In the genomic region with DNA sequence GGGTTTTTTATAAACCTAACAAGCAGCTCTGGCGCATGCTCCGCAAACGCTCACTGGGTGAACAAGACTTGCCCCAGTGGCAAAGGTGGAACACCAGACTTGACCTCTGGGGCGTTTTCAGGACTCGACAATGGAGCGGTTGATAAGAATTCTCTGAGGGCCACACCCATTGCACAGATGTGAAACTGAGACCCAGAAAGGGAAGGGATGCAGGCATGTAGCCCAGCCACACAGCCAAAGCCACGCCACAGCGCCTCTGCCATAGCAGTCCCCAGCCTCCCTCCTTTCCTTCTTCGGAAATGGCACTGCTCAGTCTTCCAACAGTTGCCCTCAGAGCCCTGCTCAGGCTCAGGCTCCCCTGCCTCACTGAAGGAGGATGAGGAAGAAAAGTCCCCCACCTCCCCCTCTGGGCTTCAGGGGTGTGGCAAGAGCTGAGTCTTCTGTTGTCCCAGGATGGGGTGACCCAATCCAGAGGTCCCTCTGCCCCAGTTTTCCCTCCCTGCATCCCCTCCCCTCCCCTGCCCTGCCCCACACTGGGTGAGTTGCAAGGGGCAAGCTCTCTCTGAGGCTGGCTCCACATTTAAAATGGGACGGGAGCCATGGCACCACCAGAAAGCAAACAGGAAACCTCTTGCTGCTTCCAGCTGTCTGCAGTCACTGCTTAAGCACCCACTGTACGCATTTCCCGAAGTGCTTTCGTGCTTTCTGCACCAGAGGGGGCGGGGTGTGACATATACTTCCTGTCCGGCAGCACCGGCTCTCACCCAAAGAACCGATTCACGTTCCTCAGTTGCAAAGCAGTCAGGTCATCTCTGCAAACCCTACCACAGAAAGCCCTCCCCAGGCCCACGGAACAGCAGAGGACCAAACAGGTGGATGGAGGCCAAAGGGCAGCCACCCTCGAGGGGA, we compare ENCODE assay signal across 8 mouse cellular contexts.
DNase-seq lines count a peak whose midpoint lies in the region; ATAC-seq and TF ChIP-seq lines count a peak whose summit lies in the region.

No protein-coding gene starts in this region.

- peaks cover 24% of the 10 kb centered on the region for H3K4me1 ChIP-seq in embryonic facial prominence, embryonic 14.5 days (ENCODE audit: control insufficient read depth, insufficient read depth, low read length)
- peaks cover 5% of the 10 kb centered on the region for H3K4me1 ChIP-seq in hindbrain, embryonic 11.5 days (replicated peaks; ENCODE audit: control insufficient read depth, insufficient read depth, low read length)
- H3K4me1 ChIP-seq in limb, embryonic 14.5 days (ENCODE audit: control insufficient read depth, insufficient read depth, low read length): peaks cover 21% of the 10 kb centered on the region
- H3K4me1 ChIP-seq in midbrain, embryonic 14.5 days (ENCODE audit: control insufficient read depth, insufficient read depth, low read length): peaks cover 20% of the 10 kb centered on the region

- peak overlapping the region; percentile 35 for H3K9ac ChIP-seq in embryonic facial prominence, embryonic 14.5 days (ENCODE audit: low read depth, low read length)
- no peak overlapping the region for H3K9ac ChIP-seq in hindbrain, embryonic 11.5 days (ENCODE audit: low read depth, low read length)
- no peak overlapping the region for H3K9ac ChIP-seq in limb, embryonic 14.5 days (ENCODE audit: low read depth, low read length, severe bottlenecking)
- H3K9ac ChIP-seq in midbrain, embryonic 14.5 days (replicated peaks; ENCODE audit: low read length): peak overlapping the region; percentile 24; the same call in 1 of the 2 replicates

- H3K4me2 ChIP-seq in embryonic facial prominence, embryonic 14.5 days (ENCODE audit: low read depth, low read length): peak overlapping the region; percentile 46
- H3K4me2 ChIP-seq in hindbrain, embryonic 11.5 days (replicated peaks; ENCODE audit: low read depth, low read length): 0 out of 2 replicates have a peak overlapping the region, but pooled peaks have one; percentile 18
- peak overlapping the region; percentile 37 for H3K4me2 ChIP-seq in limb, embryonic 14.5 days (replicated peaks; ENCODE audit: low read depth, low read length, severe bottlenecking)
- H3K4me2 ChIP-seq in midbrain, embryonic 14.5 days (ENCODE audit: low read length): peak overlapping the region; percentile 1; the same call in 1 of the 2 replicates

- no peaks in the 10 kb centered on the region for H3K36me3 ChIP-seq in embryonic facial prominence, embryonic 14.5 days (ENCODE audit: control insufficient read depth, insufficient read depth, low read length)
- H3K36me3 ChIP-seq in hindbrain, embryonic 11.5 days (ENCODE audit: control insufficient read depth, insufficient read depth, low read length): no peaks in the 10 kb centered on the region
- no peaks in the 10 kb centered on the region for H3K36me3 ChIP-seq in limb, embryonic 14.5 days (ENCODE audit: control insufficient read depth, insufficient read depth, low read length)
- H3K36me3 ChIP-seq in midbrain, embryonic 14.5 days (ENCODE audit: control insufficient read depth, insufficient read depth, low read length): no peaks in the 10 kb centered on the region

- TF ChIP-seq POLR2A in limb, embryonic 14.5 days (IDR thresholded peaks at IDR 0.05; ENCODE audit: borderline replicate concordance, extremely low read depth, insufficient read depth, insufficient read length): no peak

- H3K4me3 ChIP-seq in embryonic facial prominence, embryonic 14.5 days (ENCODE audit: low read depth, low read length): peak overlapping the region; percentile 17
- no peak overlapping the region for H3K4me3 ChIP-seq in hindbrain, embryonic 11.5 days (ENCODE audit: low read depth, low read length)
- no peak overlapping the region; the same call in 1 of the 2 replicates for H3K4me3 ChIP-seq in limb, embryonic 14.5 days (replicated peaks; ENCODE audit: low read length)
- no peak overlapping the region for H3K4me3 ChIP-seq in midbrain, embryonic 14.5 days (replicated peaks; ENCODE audit: low read depth, low read length)

- no peaks in the 10 kb centered on the region for H3K9me3 ChIP-seq in embryonic facial prominence, embryonic 14.5 days (ENCODE audit: control insufficient read depth, low read length)
- no peaks in the 10 kb centered on the region for H3K9me3 ChIP-seq in hindbrain, embryonic 11.5 days (ENCODE audit: control insufficient read depth, low read length)
- H3K9me3 ChIP-seq in limb, embryonic 14.5 days (ENCODE audit: control insufficient read depth, low read length): no peaks in the 10 kb centered on the region
- H3K9me3 ChIP-seq in midbrain, embryonic 14.5 days (ENCODE audit: control insufficient read depth, low read length): no peaks in the 10 kb centered on the region

- peak; percentile 29 for DNase-seq in embryo, embryonic 10 days (ENCODE audit: low spot score)
- no peak for DNase-seq in embryo, embryonic 9.5 days (ENCODE audit: extremely low spot score)
- peak; percentile 52 for DNase-seq in embryonic facial prominence, embryonic 14.5 days (ENCODE audit: low spot score)
- DNase-seq in hindbrain, embryonic 11.5 days (ENCODE audit: low spot score): peak; percentile 19
- DNase-seq in limb, embryonic 14.5 days (ENCODE audit: low spot score): no peak
- DNase-seq in midbrain, embryonic 14.5 days: peak; percentile 34
- DNase-seq in thymus, adult 18-20 months: peak; percentile 17 to 21
- DNase-seq in layer of hippocampus, adult 8-10 months (ENCODE audit: low spot score in 2 of 2): no peak

- H3K27ac ChIP-seq in embryonic facial prominence, embryonic 14.5 days (replicated peaks; ENCODE audit: low read depth, low read length): peak overlapping the region; percentile 63
- H3K27ac ChIP-seq in hindbrain, embryonic 11.5 days (ENCODE audit: low read depth, low read length): no peak overlapping the region
- H3K27ac ChIP-seq in limb, embryonic 14.5 days (replicated peaks; ENCODE audit: low read depth, low read length): no peak overlapping the region; the same call in 1 of the 2 replicates
- H3K27ac ChIP-seq in midbrain, embryonic 14.5 days (replicated peaks; ENCODE audit: low read depth, low read length): peak overlapping the region; percentile 63

- no peak for ATAC-seq in embryonic facial prominence, embryonic 14.5 days (ENCODE audit: low read depth)
- ATAC-seq in hindbrain, embryonic 11.5 days (ENCODE audit: low FRiP score): no peak
- no peak for ATAC-seq in limb, embryonic 14.5 days (ENCODE audit: low FRiP score, low read depth)
- no peak for ATAC-seq in midbrain, embryonic 14.5 days (ENCODE audit: low FRiP score, low TSS enrichment)

- 33% methylated on average over 20 of the region's 20 CpGs for WGBS in embryonic facial prominence, embryonic 14.5 days
- WGBS in hindbrain, embryonic 11.5 days: 41% methylated on average over 20 of the region's 20 CpGs
- 36% methylated on average over 20 of the region's 20 CpGs for WGBS in limb, embryonic 14.5 days
- WGBS in midbrain, embryonic 14.5 days: 50% methylated on average over 20 of the region's 20 CpGs

- H3K27me3 ChIP-seq in embryonic facial prominence, embryonic 14.5 days (replicated peaks; ENCODE audit: control insufficient read depth, insufficient read depth, low read length): no peaks in the 10 kb centered on the region
- H3K27me3 ChIP-seq in hindbrain, embryonic 11.5 days (ENCODE audit: control insufficient read depth, insufficient read depth, low read length): no peaks in the 10 kb centered on the region
- no peaks in the 10 kb centered on the region for H3K27me3 ChIP-seq in limb, embryonic 14.5 days (ENCODE audit: control insufficient read depth, insufficient read depth, low read length)
- H3K27me3 ChIP-seq in midbrain, embryonic 14.5 days (ENCODE audit: control insufficient read depth, insufficient read depth, low read length): no peaks in the 10 kb centered on the region

Comparison
In these comparisons a context has a peak if more than half of its experiments do, and no peak if none do; other contexts are left out.
1. DNase-seq: peak in embryo, embryonic 10 days (single experiment), embryonic facial prominence, embryonic 14.5 days (single experiment), hindbrain, embryonic 11.5 days (single experiment), midbrain, embryonic 14.5 days (single experiment) and thymus, adult 18-20 months (2 of 2); none in embryo, embryonic 9.5 days (single experiment), limb, embryonic 14.5 days (single experiment) and layer of hippocampus, adult 8-10 months (0 of 2).
2. H3K27ac ChIP-seq: peak in embryonic facial prominence, embryonic 14.5 days (single experiment) and midbrain, embryonic 14.5 days (single experiment); none in hindbrain, embryonic 11.5 days (single experiment) and limb, embryonic 14.5 days (single experiment).
3. H3K9ac ChIP-seq: peak in embryonic facial prominence, embryonic 14.5 days (single experiment) and midbrain, embryonic 14.5 days (single experiment); none in hindbrain, embryonic 11.5 days (single experiment) and limb, embryonic 14.5 days (single experiment).
4. Peak in every context shown above with its lines, with median percentiles within 50 percentile points of each other: H3K4me2 ChIP-seq.